Mouse (Mus musculus) cerebellum, postnatal 14 days (tissue): ENCODE measurements around the gene Hist1h1e.
"Not testable (repeated sequence)": the region's sequence is repeated elsewhere in the genome, so short reads cannot be mapped to it uniquely, and the experiment has no call there.

Source experiments
- DNase-seq, 2 experiments: peaks; one replicate each; pipeline ENCODE4 v3.0.0; 2021; ENCODE audit warnings: mixed read lengths in 2 of 2

Gene Hist1h1e

DNA sequence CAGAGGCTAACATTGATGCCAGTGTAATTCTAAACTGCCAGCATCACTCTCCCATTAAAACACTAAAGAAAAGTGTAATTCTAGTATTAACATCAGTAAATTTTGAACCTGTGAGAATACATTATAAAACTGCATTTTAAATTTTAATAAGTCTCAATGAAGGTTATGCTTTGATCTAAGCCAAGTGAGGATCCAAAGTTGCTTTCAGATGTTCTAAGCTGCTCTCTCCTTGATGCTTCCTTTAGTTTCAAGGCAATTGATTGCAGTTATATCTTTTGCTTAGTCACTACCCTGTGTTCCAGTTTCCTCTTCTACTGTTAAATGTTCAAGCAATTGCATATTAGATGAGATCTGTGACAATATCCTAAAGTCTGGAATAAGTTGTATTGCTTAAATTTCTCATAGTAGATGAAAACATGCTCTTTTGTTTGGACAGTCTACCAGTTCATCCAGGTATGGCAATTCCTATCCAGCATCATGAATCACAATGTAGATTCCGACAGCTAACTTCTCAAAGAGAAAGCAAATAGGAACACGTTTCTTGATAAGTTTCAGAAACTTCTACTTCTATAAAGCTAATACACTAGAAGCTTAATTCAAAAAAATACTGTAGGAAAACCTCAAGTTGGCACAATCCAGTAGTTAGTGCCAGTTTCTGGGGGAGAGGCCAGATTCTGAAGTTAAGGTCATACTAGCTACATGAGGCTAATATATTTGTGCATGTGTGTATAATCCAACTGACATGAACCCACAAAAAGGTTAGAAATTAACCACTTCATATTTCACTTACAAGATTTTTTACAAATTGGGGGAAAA, 49.9 kb downstream of the Hist1h1e start:
- no peak for DNase-seq

GRCm38 (mm10) chr13:23571504-23572217, 50.7 kb downstream of the Hist1h1e start:
- not testable (repeated sequence) for DNase-seq

DNA sequence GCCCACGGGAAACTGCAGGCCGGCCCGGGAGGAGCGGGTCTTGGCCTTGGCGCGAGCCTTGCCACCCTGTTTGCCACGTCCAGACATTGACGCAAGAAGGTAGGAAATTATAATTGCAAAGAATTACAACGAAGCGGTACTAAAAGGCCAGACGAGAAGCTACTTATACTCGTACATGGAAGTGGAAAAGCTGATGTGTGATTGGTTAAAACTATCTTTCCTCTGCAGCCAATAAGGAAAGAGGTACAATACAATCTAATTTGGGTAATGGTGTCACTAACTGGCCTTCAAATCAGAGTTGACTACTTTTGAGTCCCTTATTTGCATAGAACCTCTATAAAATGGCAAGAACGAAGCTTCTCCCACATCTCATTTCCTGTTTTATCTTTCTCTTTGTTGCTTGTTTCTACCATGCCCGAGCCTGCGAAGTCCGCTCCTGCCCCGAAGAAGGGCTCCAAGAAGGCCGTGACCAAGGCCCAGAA, 51.3 kb downstream of the Hist1h1e start, which contains the start of the genes Hist1h2ae and Hist1h2bg:
Gene Hist1h2ae (minus strand): TSS at position 199 of the 482 bp plus-strand sequence.
Gene Hist1h2bg (plus strand): TSS at position 375 of the 482 bp plus-strand sequence.
- peak; percentile 59 to 72 for DNase-seq
